Mouse (Mus musculus) heart, embryonic 11.5 days (tissue): ENCODE results near the gene Cpne6. TPM values are rescaled to one million over a fixed set of nuclear protein-coding genes. Genes with fewer than 3 reads are reported as not detected.

Source experiments
- ATAC-seq: fragments of 200-750 bp; cut with Nextera tagmentation; replicated peaks from 2 replicates; pipeline ENCODE4 v1.8.0; 2017; ENCODE audit warnings: moderate library complexity; ENCODE audit not compliant: insufficient number of reproducible peaks, low FRiP score, low TSS enrichment
- H3K27ac ChIP-seq: fragments of 300-500 bp; sonication (generic); 2 replicates; pipeline ENCODE4 v1.5.1; 2014; ENCODE audit warnings: mild to moderate bottlenecking, low read depth, low read length
- H3K27me3 ChIP-seq: fragments of 300-500 bp; sonication (generic); 2 replicates; pipeline ENCODE4 v1.6.1; 2014; ENCODE audit warnings: mild to moderate bottlenecking, low read length, mixed read lengths; ENCODE audit not compliant: control insufficient read depth, insufficient read depth
- H3K36me3 ChIP-seq: fragments of 300-500 bp; sonication (generic); 2 replicates; pipeline ENCODE4 v1.6.1; 2014; ENCODE audit warnings: mild to moderate bottlenecking, low read length, moderate library complexity, mixed read lengths; ENCODE audit not compliant: control insufficient read depth, insufficient read depth
- H3K4me1 ChIP-seq: fragments of 300-500 bp; sonication (generic); 2 replicates; pipeline ENCODE4 v1.6.1; 2014; ENCODE audit warnings: low read length; ENCODE audit not compliant: control insufficient read depth, insufficient read depth
- H3K4me2 ChIP-seq: fragments of 300-500 bp; sonication (generic); 2 replicates; pipeline ENCODE4 v1.6.1; 2014; ENCODE audit warnings: mild to moderate bottlenecking, moderate library complexity
- H3K4me3 ChIP-seq: fragments of 300-500 bp; sonication (generic); 2 replicates; pipeline ENCODE4 v1.5.1; 2014; ENCODE audit warnings: low read depth, low read length
- H3K9ac ChIP-seq: fragments of 300-500 bp; sonication (generic); 2 replicates; pipeline ENCODE4 v1.6.1; 2014; ENCODE audit warnings: mild to moderate bottlenecking, low read depth, low read length, moderate library complexity
- H3K9me3 ChIP-seq: fragments of 300-500 bp; sonication (generic); replicated peaks from 2 replicates; pipeline ENCODE4 v1.6.1; 2016; ENCODE audit warnings: low read length; ENCODE audit not compliant: control insufficient read depth
- WGBS: fragments of 180-500 bp; shearing (Covaris S2); extraction: QIAGEN DNeasy Blood & Tissue Kit; methylation state at CpG from one replicate; pipeline ENCODE4 v1.1.7; 2014; ENCODE audit not compliant: insufficient replicate concordance; 5-methylcytosine and 5-hydroxymethylcytosine counted together
- polyA plus RNA-seq: library from polyadenylated mRNA; unstranded; fragments of >200 nt; fragmentation: Nextera tagmentation; extraction: Ambion mirVana; gene quantifications from 2 replicates; pipeline ENCODE4 v1.2.1, GENCODE M21; 2014

Gene Cpne6
- polyA plus RNA-seq, 1 experiment from 2014 or later: 0.43 TPM

GRCm38 (mm10) chr14:55526674-55527073 is 16.4 kb downstream of the Cpne6 start:
- H3K9ac ChIP-seq: no peak overlapping the region
- H3K4me1 ChIP-seq: peaks cover 6% of the 10 kb centered on the region; the same call in 1 of the 2 replicates
- no peak overlapping the region for H3K4me3 ChIP-seq
- no peaks in the 10 kb centered on the region for H3K9me3 ChIP-seq
- no peaks in the 10 kb centered on the region for H3K36me3 ChIP-seq
- H3K27ac ChIP-seq: no peak overlapping the region
- ATAC-seq: no peak
- peaks cover 32% of the 10 kb centered on the region for H3K27me3 ChIP-seq
- H3K4me2 ChIP-seq: no peak overlapping the region
- WGBS: 65% methylated on average over 2 of the region's 2 CpGs

GRCm38 (mm10) chr14:55527940-55528339 is 17.7 kb downstream of the Cpne6 start:
- ATAC-seq: no peak
- Histone ChIP-seq H3K36me3 (no peaks in the 10 kb centered on the region), H3K9me3 (no peaks in the 10 kb centered on the region), H3K4me2 (no peak overlapping the region), H3K4me3 (no peak overlapping the region), H3K27me3 (peaks cover 19% of the 10 kb centered on the region), H3K9ac (no peak overlapping the region), H3K27ac (no peak overlapping the region), H3K4me1 (peaks cover 6% of the 10 kb centered on the region; the same call in 1 of the 2 replicates)
- WGBS: 24% methylated on average over 3 of the region's 3 CpGs

GRCm38 (mm10) chr14:55536116-55536745 is 26.0 kb downstream of the Cpne6 start:
- H3K9me3 ChIP-seq: no peaks in the 10 kb centered on the region
- no peak overlapping the region for H3K27ac ChIP-seq
- ATAC-seq: no peak
- H3K4me3 ChIP-seq: no peak overlapping the region
- WGBS: 35% methylated on average over 6 of the region's 6 CpGs
- no peak overlapping the region for H3K9ac ChIP-seq
- H3K36me3 ChIP-seq: no peaks in the 10 kb centered on the region
- no peak overlapping the region for H3K4me2 ChIP-seq
- H3K4me1 ChIP-seq: peaks cover 6% of the 10 kb centered on the region
- no peaks in the 10 kb centered on the region for H3K27me3 ChIP-seq

GRCm38 (mm10) chr14:55540067-55540786 is 30.0 kb downstream of the Cpne6 start, which contains the start of gene Pck2:
TSS of gene Pck2 (plus strand) at chr14:55540266.
- Histone ChIP-seq H3K9me3 (no peaks in the 10 kb centered on the region), H3K4me2 (peak within 1 kb of the TSS; percentile 90), H3K27ac (peak within 1 kb of the TSS; percentile 87), H3K27me3 (no peaks in the 10 kb centered on the region), H3K4me1 (peaks cover 12% of the 10 kb centered on the region), H3K9ac (peak within 1 kb of the TSS; percentile 85), H3K4me3 (peak within 1 kb of the TSS; percentile 74), H3K36me3 (peaks cover under 1% of the 10 kb centered on the region; the same call in 1 of the 2 replicates)
- peak; percentile 94 for ATAC-seq
- WGBS: 0% methylated on average over 32 of the region's 32 CpGs

- ATAC-seq: no peak
- Histone ChIP-seq H3K9me3 (no peaks in the 10 kb centered on the region), H3K4me2 (peak overlapping the region; percentile 90), H3K27me3 (no peaks in the 10 kb centered on the region), H3K36me3 (peaks cover 4% of the 10 kb centered on the region; the same call in 1 of the 2 replicates), H3K4me3 (peak overlapping the region; percentile 74), H3K9ac (peak overlapping the region; percentile 85), H3K4me1 (peaks cover 12% of the 10 kb centered on the region), H3K27ac (peak overlapping the region; percentile 87)
- 3% methylated on average over 10 of the region's 10 CpGs for WGBS
Observed at GRCm38 (mm10) chr14:55540787-55541321, 30.6 kb downstream of the Cpne6 start.

GRCm38 (mm10) chr14:55542268-55542667 is 32.0 kb downstream of the Cpne6 start:
- no peak overlapping the region for H3K4me3 ChIP-seq
- H3K4me1 ChIP-seq: peaks cover 12% of the 10 kb centered on the region
- H3K9me3 ChIP-seq: no peaks in the 10 kb centered on the region
- 96% methylated on average over 12 of the region's 12 CpGs for WGBS
- no peak for ATAC-seq
- no peaks in the 10 kb centered on the region for H3K27me3 ChIP-seq
- no peak overlapping the region for H3K27ac ChIP-seq
- H3K36me3 ChIP-seq: peaks cover 4% of the 10 kb centered on the region; the same call in 1 of the 2 replicates
- no peak overlapping the region for H3K4me2 ChIP-seq
- no peak overlapping the region for H3K9ac ChIP-seq

GRCm38 (mm10) chr14:55544334-55544733 is 34.1 kb downstream of the Cpne6 start:
- no peak for ATAC-seq
- Histone ChIP-seq H3K4me2 (no peak overlapping the region), H3K4me1 (peaks cover 12% of the 10 kb centered on the region), H3K27me3 (no peaks in the 10 kb centered on the region), H3K36me3 (peaks cover 8% of the 10 kb centered on the region; the same call in 1 of the 2 replicates), H3K9me3 (no peaks in the 10 kb centered on the region), H3K4me3 (no peak overlapping the region), H3K9ac (no peak overlapping the region), H3K27ac (no peak overlapping the region)
- WGBS: 84% methylated on average over 9 of the region's 9 CpGs

GRCm38 (mm10) chr14:55550191-55550590 is 39.9 kb downstream of the Cpne6 start:
- Histone ChIP-seq H3K9ac (no peak overlapping the region), H3K9me3 (no peaks in the 10 kb centered on the region), H3K36me3 (peaks cover 8% of the 10 kb centered on the region; the same call in 1 of the 2 replicates), H3K27me3 (no peaks in the 10 kb centered on the region), H3K4me3 (no peak overlapping the region), H3K27ac (no peak overlapping the region), H3K4me1 (no peaks in the 10 kb centered on the region), H3K4me2 (no peak overlapping the region)
- WGBS: 88% methylated on average over 6 of the region's 6 CpGs
- no peak for ATAC-seq
